Mouse (Mus musculus) B cell, adult 67 days (primary cell): Measurements from ENCODE around the gene 2310034G01Rik. TPM values are rescaled to one million over a fixed set of nuclear protein-coding genes. Genes with fewer than 3 reads are reported as not detected.

ENCODE experiments used
- total RNA-seq, 2 experiments: library from RNA; stranded (reverse); gene quantifications; 4 replicates each; pipeline ENCODE4 v1.2.4; 2023

2310034G01Rik gene
- total RNA-seq = not detected

DNA sequence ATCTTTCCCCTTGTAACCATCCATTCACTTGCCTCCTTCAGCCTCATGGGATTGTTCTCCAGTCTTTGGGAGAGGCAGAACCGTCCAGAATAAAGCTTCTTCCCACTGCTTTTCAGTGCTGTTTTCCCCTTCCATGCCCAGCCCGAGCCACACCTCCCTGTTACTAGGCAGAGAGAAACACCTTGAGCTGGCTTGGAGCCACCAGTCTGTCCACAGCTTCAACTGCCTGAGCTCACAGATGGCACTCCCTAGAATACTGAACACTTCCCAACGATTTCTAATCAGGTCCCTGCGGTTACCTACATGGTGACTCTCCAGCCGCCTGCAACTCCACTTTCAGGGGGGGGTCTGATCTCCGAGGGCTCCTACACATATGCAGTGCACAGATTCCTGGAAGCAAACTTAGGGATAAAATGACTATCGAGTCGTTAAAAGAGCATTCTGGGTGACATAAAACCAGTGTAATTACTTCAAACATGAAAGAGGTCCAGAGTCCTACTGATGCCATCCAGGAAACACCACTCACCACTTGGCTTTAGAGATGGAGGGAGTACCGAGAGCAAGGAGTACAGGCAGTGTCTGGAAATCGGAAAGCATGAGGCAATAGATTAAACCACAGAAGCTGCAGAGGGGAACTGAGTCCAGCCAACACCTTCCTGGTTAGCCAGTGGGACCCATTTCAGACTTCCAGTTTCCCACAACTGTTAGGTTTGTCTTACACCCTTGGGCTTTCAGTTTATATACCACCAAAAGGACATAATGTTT, at the start of gene 2310034G01Rik:
2310034G01Rik (minus strand) TSS at position 135 of the 765 bp plus-strand sequence.

GRCm38 (mm10) chr19:46396686-46397435, 46.8 kb upstream of the 2310034G01Rik start, which contains the start of gene Sufu:
Gene Sufu, plus strand, starts transcription at chr19:46396896.

GRCm38 (mm10) chr19:46395109-46396009, 45.3 kb upstream of the 2310034G01Rik start, which contains the start of gene Actr1a:
Gene Actr1a, minus strand, starts transcription at chr19:46395748.

DNA sequence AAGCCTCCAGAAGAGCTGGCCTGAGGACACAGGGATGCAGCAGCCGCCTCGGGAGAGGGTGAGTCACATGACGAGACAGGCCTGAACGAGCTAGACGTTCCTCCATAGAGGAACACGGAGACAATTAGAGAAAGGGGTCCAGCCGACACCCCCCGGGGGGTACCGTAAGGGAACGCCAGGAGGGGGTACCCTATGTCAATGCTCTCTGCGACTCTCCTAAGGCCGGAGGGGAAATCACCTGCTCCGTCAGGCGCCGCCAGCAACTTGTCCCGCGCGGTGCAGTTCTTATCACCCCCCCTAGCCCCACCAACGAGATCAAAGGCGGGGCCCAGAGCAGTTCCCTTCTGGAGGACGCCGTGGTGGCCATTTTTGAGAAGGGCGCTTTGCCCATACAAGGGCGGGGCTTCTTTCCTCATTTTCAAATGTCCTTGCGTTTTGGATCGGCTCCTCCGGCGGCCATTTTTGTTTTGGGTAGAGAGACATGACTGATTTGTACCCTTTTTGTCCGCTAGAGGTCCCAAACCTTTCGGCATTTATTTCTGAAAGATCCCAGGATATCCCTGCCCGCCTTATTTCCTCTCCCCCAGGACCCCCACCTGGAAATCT, 11.7 kb downstream of the 2310034G01Rik start, which contains the start of gene Cuedc2:
Cuedc2 (minus strand) TSS at position 372 of the 606 bp plus-strand sequence.

GRCm38 (mm10) chr19:46328081-46329030, 21.7 kb downstream of the 2310034G01Rik start, which contains the start of gene Fbxl15:
Gene Fbxl15, plus strand, starts transcription at chr19:46328184.

DNA sequence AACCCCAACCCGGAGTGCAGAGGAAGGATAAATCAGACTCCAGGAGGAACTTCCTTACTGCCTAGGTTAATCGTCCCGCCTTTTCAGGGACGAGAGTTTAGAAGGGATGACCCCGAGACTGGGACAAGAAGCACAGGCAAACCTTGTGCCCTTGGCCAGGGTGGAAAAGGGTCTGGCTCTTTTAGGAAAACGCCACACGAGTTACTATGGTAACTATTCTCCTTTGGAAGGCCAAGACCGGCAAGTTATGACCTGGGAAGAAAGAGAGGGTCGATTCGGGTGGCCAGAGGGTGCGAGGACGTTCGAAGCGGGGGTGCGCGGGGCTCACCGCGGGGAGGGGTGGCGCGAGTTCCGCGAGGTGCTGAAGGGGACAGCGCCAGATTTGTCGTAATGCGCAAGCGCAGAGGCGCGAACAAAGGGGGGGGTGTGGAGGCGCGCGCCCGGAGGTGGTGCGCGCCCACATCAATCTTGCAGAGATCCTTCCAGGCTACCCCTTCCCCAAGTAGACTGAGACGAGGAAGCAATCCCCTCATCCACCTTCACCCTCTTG, 23.3 kb downstream of the 2310034G01Rik start, which contains the start of gene Psd:
Psd (minus strand) TSS at position 401 of the 550 bp plus-strand sequence.

GRCm38 (mm10) chr19:46304216-46304841, 45.8 kb downstream of the 2310034G01Rik start, which contains the start of gene Nfkb2:
Gene Nfkb2, plus strand, starts transcription at chr19:46304320.

Other genes with a start within 250 kb of the 2310034G01Rik start
- not detected for gene Elovl3, start 218.4 kb downstream of the 2310034G01Rik start, total RNA-seq
- not detected for gene Pitx3, start 202.0 kb downstream of the 2310034G01Rik start, total RNA-seq
- 100 to 1,000 TPM; 112 to 124 TPM for gene Gbf1, start 197.8 kb downstream of the 2310034G01Rik start, total RNA-seq
- gene Nfkb2, start 46.0 kb downstream of the 2310034G01Rik start, total RNA-seq = 100 to 1,000 TPM; 217 to 236 TPM
- 1 to 10 TPM in 1 of 2 experiments, under 1 TPM in 1; 0.96 to 2.8 TPM for gene Psd, start 23.1 kb downstream of the 2310034G01Rik start, total RNA-seq
- gene Fbxl15, start 22.1 kb downstream of the 2310034G01Rik start, total RNA-seq = 1 to 10 TPM; 4.2 to 6.6 TPM
- 10 to 100 TPM; 66.9 to 67.9 TPM for gene Cuedc2, start 11.6 kb downstream of the 2310034G01Rik start, total RNA-seq
- gene Mfsd13a, start 9.2 kb downstream of the 2310034G01Rik start, total RNA-seq = under 1 TPM; 0.35 to 0.42 TPM
- 100 to 1,000 TPM in 1 of 2 experiments, 10 to 100 TPM in 1; 95.6 to 104 TPM for gene Actr1a, start 45.4 kb upstream of the 2310034G01Rik start, total RNA-seq
- 10 to 100 TPM; 47.6 to 49.3 TPM for gene Sufu, start 46.6 kb upstream of the 2310034G01Rik start, total RNA-seq
- gene Trim8, start 151.4 kb upstream of the 2310034G01Rik start, total RNA-seq = 10 to 100 TPM; 80.5 to 85.8 TPM
- gene Arl3, start 222.9 kb upstream of the 2310034G01Rik start, total RNA-seq = 10 to 100 TPM; 13.2 to 14.5 TPM
- gene Sfxn2, start 223.1 kb upstream of the 2310034G01Rik start, total RNA-seq = 10 to 100 TPM; 12.5 to 18.0 TPM
- 10 to 100 TPM; 59.6 to 69.4 TPM for gene Wbp1l, start 248.8 kb upstream of the 2310034G01Rik start, total RNA-seq